Mouse (Mus musculus): ENCODE measurements around the gene Drd5.

Drd5 gene

GRCm38 (mm10) chr5:38350351-38350929 lies 31.3 kb downstream of the Drd5 start:
- CTCF ChIA-PET: no interaction called here

DNA sequence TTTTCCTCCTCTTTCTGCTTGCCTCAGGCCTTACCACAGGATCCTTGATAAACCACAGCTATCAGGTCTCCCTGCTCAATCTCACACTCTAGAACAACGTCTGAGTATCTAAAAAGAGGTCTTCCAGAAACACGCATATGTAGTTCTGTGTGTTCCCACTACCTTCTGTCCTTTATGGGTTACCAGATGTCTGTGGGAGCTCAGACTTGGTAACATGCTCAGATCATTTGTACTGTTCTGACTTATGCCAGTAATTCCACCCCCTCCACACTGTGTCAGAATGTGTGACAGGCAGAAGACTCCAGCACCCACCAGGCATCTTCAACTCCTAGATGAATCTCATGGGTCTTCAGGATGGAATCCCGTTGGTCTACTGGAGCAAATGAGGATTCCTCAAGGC lies 37.8 kb downstream of the Drd5 start:
- CTCF ChIA-PET: no interaction called here

DNA sequence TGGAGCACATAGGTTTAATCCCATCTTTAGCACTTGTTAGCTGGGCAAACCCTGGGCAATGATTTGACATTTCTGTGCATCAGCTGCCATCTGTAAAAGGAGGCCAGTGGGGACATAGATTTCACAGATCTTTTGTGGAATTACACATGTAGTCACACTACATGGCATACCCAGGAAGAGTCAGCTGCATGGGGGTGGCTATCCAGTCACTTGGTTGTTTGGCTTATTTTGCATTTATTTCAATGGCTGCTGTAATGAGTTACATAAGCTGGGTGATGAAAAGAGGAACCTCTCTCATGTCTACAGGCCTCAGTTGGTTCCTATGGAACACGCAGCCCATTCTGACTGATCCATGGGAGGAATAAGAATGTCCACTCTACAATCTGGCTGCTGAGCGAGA lies 40.5 kb downstream of the Drd5 start:
- CTCF ChIA-PET: no interaction called here

DNA sequence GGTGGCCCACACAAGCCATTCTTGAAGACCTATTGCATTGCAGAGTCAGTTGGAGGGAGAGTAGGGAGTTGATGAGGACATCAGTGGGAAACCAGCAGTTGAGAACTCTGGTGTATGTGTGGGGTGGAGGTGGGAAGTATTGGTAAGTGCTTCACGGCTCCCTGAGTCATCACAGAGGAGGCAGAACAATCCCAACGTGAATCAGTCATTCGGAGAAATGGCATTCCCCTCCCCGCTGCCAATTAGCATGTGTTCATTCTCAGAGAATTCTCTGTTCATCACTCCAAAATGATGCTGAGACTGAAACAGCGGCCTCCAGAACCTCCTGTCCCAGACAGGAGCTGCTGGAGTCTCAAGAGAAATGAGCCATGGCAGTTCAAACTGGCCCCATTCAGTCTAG lies 45.2 kb downstream of the Drd5 start:
- CTCF ChIA-PET: no interaction called here

DNA sequence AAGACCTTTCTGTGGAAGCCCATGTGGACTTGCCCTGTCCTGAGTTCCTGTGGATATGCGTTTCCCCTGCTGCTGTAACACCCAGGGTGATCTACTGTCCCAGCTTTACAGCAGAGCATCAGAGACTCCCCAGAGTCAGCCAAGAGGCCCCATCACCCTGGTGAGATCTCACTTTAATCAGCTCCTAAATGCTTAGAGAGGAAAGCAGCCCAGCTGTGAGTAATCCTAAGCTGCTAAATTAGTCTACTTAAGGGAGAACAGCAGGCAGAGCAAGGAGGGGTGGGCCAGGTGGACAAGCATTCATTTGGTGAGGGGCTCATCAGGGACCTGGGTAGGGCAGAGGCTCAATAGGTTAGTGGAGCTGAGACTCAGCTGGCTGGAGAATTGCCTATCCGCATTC lies 46.4 kb downstream of the Drd5 start:
- CTCF ChIA-PET: no interaction called here

GRCm38 (mm10) chr5:38366650-38367470 lies 47.7 kb downstream of the Drd5 start:
- CTCF ChIA-PET: no interaction called here

GRCm38 (mm10) chr5:38371308-38371707 lies 52.1 kb downstream of the Drd5 start:
- CTCF ChIA-PET: no interaction called here
